Mouse (Mus musculus) lung, postnatal 0 days (tissue): ENCODE measurements around the gene Zfp120. TPM values are rescaled to one million over a fixed set of nuclear protein-coding genes. Genes with fewer than 3 reads are reported as not detected.
"Not testable (repeated sequence)": the region's sequence is repeated elsewhere in the genome, so short reads cannot be mapped to it uniquely, and the experiment has no call there.

Experiments used
- ATAC-seq: fragments of 200-750 bp; cut with Nextera tagmentation; 2 replicates; pipeline ENCODE4 v1.8.0; 2017; ENCODE audit warnings: moderate library complexity
- DNase-seq: peaks from one replicate; pipeline ENCODE4 v3.0.0-alpha.2; 2016; ENCODE audit warnings: low spot score
- H3K27ac ChIP-seq: fragments of 300-500 bp; sonication (generic); 2 replicates; pipeline ENCODE4 v1.5.1; 2014; ENCODE audit warnings: antibody characterized with exemption, mild to moderate bottlenecking, low read length, mixed read lengths
- H3K27me3 ChIP-seq: fragments of 300-500 bp; sonication (generic); replicated peaks from 2 replicates; pipeline ENCODE4 v1.6.1; 2014; ENCODE audit warnings: low read length, mixed read lengths; ENCODE audit not compliant: insufficient read depth
- H3K36me3 ChIP-seq: fragments of 300-500 bp; sonication (generic); 2 replicates; pipeline ENCODE4 v1.6.1; 2014; ENCODE audit warnings: low read length, mixed read lengths; ENCODE audit not compliant: insufficient read depth
- H3K4me1 ChIP-seq: fragments of 300-500 bp; sonication (generic); 2 replicates; pipeline ENCODE4 v1.6.1; 2014; ENCODE audit warnings: antibody characterized with exemption, low read depth, low read length, mixed read lengths; ENCODE audit not compliant: insufficient read depth
- H3K4me2 ChIP-seq: fragments of 300-500 bp; sonication (generic); replicated peaks from 2 replicates; pipeline ENCODE4 v1.6.1; 2014; ENCODE audit warnings: low read depth, mild to moderate bottlenecking, low read length, moderate library complexity, mixed read lengths
- H3K4me3 ChIP-seq: fragments of 300-500 bp; sonication (generic); 2 replicates; pipeline ENCODE4 v1.5.1; 2014; ENCODE audit warnings: low read depth, low read length
- H3K9ac ChIP-seq: fragments of 300-500 bp; sonication (generic); replicated peaks from 2 replicates; pipeline ENCODE4 v1.6.1; 2014; ENCODE audit warnings: low read depth, mild to moderate bottlenecking
- H3K9me3 ChIP-seq: fragments of 300-500 bp; sonication (generic); 2 replicates; pipeline ENCODE4 v1.6.1; 2016; ENCODE audit warnings: low read length, mixed read lengths
- CTCF ChIP-seq: IDR thresholded peaks from 2 replicates; pipeline ENCODE4 v1.5.1; 2016; ENCODE audit warnings: antibody characterized with exemption, mild to moderate bottlenecking
- EP300 ChIP-seq: IDR thresholded peaks from 2 replicates; pipeline ENCODE4 v1.6.1; 2016; ENCODE audit warnings: antibody characterized with exemption, mild to moderate bottlenecking, control low read depth
- WGBS: fragments of 180-500 bp; shearing (Covaris S2); extraction: QIAGEN DNeasy Blood & Tissue Kit; methylation state at CpG from one replicate; pipeline ENCODE4 v1.1.7; 2014; 5-methylcytosine and 5-hydroxymethylcytosine counted together
- polyA plus RNA-seq: library from polyadenylated mRNA; unstranded; fragments of >200 nt; fragmentation: Nextera tagmentation; extraction: Ambion mirVana; gene quantifications from 2 replicates; pipeline ENCODE4 v1.2.1, GENCODE M21; 2015

The Zfp120 gene
- 7.7 and 8.2 TPM in 2 replicates for polyA plus RNA-seq

DNA sequence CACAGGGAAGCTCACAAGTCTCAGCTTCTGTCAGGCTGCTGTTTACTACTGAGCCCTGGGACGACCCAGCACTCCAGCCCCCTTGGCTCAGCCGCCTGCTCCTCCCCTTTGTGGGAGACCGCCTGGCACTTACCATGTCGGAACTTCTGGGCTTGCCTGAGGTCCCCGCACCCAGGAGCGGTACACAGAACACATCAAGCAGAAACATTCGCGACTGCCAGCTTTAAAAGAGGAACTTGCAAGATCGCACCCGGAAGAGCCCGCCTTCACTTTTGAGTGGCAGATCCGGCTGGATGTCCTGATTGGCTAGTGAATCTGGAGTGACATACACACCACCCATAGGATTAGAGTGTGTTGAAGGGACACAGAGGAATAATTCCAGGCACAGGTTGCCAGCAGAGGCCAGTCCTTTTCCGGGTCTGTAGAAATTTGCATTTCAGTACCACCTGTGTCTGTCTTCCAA lies at the start of gene Zfp120:
TSS of gene Zfp120 (minus strand) at position 274 of the 463 bp plus-strand sequence.
- Histone ChIP-seq H3K4me2 (peak within 1 kb of the TSS; percentile 58), H3K9ac (peak within 1 kb of the TSS; percentile 68), H3K4me3 (peak within 1 kb of the TSS; percentile 68), H3K27me3 (no peaks in the 10 kb centered on the region), H3K36me3 (no peaks in the 10 kb centered on the region), H3K4me1 (peaks cover 2% of the 10 kb centered on the region; the same call in 1 of the 2 replicates), H3K27ac (peak within 1 kb of the TSS; percentile 85), H3K9me3 (no peaks in the 10 kb centered on the region)
- DNase-seq (peak; percentile 97), ATAC-seq (peak; percentile 100)
- no peak for TF ChIP-seq EP300
- TF ChIP-seq CTCF = 0 out of 2 replicates have a peak, but pooled peaks have one; percentile 7
- under 1% methylated on average over 13 of the region's 13 CpGs for WGBS

- not testable (repeated sequence) for H3K27ac ChIP-seq, H3K4me1 ChIP-seq, H3K4me3 ChIP-seq, H3K4me2 ChIP-seq, H3K36me3 ChIP-seq, DNase-seq, H3K9me3 ChIP-seq, ATAC-seq, H3K9ac ChIP-seq, H3K27me3 ChIP-seq
- 74% methylated on average over 7 of the region's 7 CpGs for WGBS
Measured at GRCm38 (mm10) chr2:150181570-150181999, 45.1 kb upstream of the Zfp120 start, which contains the start of gene Gm14139. Gm14139 (plus strand) TSS chr2:150181755.

- not testable (repeated sequence) for H3K4me1 ChIP-seq, H3K36me3 ChIP-seq, H3K9me3 ChIP-seq, H3K9ac ChIP-seq, DNase-seq, H3K27me3 ChIP-seq, ATAC-seq, H3K27ac ChIP-seq, H3K4me2 ChIP-seq, H3K4me3 ChIP-seq
Measured at GRCm38 (mm10) chr2:150181046-150181445, 44.5 kb upstream of the Zfp120 start.

DNA sequence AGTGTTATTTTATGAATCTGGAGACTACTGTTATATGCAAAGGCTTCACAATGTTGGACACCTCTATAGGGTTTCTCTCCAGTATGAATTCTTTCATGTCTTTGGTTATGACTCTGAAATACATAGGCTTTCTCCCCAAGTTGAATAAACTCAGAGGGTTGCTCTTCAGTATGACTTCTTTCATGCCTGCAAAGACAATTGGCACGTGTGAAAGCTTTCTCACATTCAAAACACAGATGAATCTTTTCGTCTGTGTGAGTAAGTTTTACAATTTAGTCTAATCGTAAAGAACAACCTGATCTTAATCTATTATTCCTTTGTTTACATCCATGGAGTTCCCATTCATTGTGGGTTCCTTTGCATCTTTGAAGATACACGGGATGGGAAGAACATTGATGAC lies 43.1 kb upstream of the Zfp120 start, which contains the start of gene Gm10770:
TSS of gene Gm10770 (minus strand) at position 101 of the 400 bp plus-strand sequence.
- H3K4me1 ChIP-seq, H3K27me3 ChIP-seq, ATAC-seq, H3K4me3 ChIP-seq, H3K27ac ChIP-seq, H3K4me2 ChIP-seq, DNase-seq, H3K9ac ChIP-seq, H3K9me3 ChIP-seq, H3K36me3 ChIP-seq: not testable (repeated sequence)
- 67% methylated on average over 4 of the region's 4 CpGs for WGBS

DNA sequence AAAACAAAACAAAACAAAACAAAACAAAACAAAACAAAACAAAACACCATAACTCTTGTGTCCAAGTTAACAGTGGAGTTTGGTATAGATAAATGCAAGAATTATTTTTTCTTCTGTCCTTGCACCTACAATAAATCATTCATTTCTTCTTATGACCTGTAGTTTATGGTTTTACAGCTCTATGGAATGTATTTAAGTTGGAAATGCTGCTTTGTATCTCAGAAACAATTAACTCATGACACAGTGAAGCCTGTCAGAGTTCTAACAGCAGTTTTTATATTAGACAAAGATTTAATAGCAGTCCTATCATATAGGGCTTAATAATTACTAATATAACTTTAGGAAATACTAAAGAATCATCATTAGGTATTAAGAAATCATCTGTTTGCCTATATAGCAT lies 37.3 kb upstream of the Zfp120 start:
- Histone ChIP-seq H3K27ac (no peak overlapping the region), H3K9me3 (0 out of 2 replicates have a peak, but pooled peaks cover 4% of the 10 kb centered on the region), H3K27me3 (no peaks in the 10 kb centered on the region), H3K9ac (no peak overlapping the region), H3K4me3 (no peak overlapping the region), H3K36me3 (no peaks in the 10 kb centered on the region), H3K4me2 (no peak overlapping the region), H3K4me1 (no peaks in the 10 kb centered on the region)
- DNase-seq (no peak), ATAC-seq (no peak)
- TF ChIP-seq CTCF (no peak), EP300 (no peak)

DNA sequence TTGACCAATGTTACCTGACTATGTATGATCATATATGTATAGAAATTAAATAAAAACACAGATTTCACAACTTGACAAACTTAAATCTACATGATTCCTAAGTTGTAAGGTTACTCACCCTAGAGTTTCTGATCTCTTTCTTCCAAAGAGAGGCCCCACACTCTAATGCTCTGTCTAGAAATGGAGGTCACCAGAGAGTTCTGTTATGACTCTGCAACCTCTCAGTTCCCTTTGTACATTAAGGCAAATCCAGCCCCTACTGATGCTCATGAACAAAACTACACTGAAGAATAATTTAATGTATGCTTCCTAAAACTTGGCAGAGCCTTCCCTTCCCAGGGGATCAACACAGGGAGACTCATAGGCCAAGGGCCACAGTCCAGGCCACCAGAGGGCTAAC lies 30.2 kb upstream of the Zfp120 start:
- no peak for ATAC-seq
- DNase-seq = no peak
- Histone ChIP-seq H3K27me3 (no peaks in the 10 kb centered on the region), H3K9me3 (no peaks in the 10 kb centered on the region), H3K9ac (no peak overlapping the region), H3K36me3 (no peaks in the 10 kb centered on the region), H3K4me2 (no peak overlapping the region), H3K4me3 (no peak overlapping the region), H3K27ac (no peak overlapping the region), H3K4me1 (no peaks in the 10 kb centered on the region)
- TF ChIP-seq EP300 (no peak), CTCF (no peak)

DNA sequence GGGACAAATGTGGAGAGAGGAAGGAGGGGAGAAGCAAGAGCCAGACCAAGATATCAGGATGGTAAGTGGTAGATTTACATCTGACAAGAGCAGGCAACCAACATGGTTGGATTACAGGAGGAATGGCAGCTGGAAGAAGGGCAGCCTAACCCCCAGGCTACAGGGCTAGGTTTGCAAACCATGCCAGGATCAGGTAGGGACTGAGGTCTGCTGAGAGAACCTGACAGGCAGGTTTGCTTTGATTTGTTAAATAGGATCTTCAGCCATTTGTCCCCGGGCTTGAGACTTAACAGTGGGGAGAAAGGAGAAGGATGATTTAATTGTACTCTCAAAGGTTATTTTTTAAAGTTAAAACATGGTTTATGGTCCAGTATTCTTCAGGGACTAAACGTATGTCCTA lies 3.7 kb downstream of the Zfp120 start:
- DNase-seq = no peak
- no peak overlapping the region for H3K4me2 ChIP-seq
- no peaks in the 10 kb centered on the region for H3K27me3 ChIP-seq
- no peaks in the 10 kb centered on the region for H3K36me3 ChIP-seq
- no peak for TF ChIP-seq CTCF
- TF ChIP-seq EP300 = no peak
- no peak overlapping the region for H3K27ac ChIP-seq
- no peak overlapping the region for H3K9ac ChIP-seq
- H3K4me3 ChIP-seq = no peak overlapping the region
- no peaks in the 10 kb centered on the region for H3K9me3 ChIP-seq
- WGBS = 82% methylated on average over 2 of the region's 2 CpGs
- ATAC-seq = no peak
- peaks cover 2% of the 10 kb centered on the region; the same call in 1 of the 2 replicates for H3K4me1 ChIP-seq

- 42% methylated on average over 1 of the region's 1 CpGs for WGBS
- not testable (repeated sequence) for H3K4me3 ChIP-seq, H3K9me3 ChIP-seq, H3K4me2 ChIP-seq, ATAC-seq, H3K27me3 ChIP-seq, H3K27ac ChIP-seq, H3K36me3 ChIP-seq, H3K9ac ChIP-seq, H3K4me1 ChIP-seq, DNase-seq
Measured at GRCm38 (mm10) chr2:150132002-150132401, 4.5 kb downstream of the Zfp120 start.
